Mouse (Mus musculus) R1 (cell line): ENCODE data around the gene Aldoart2.

Experiments
- DNase-seq: peaks from one replicate; pipeline ENCODE4 v3.0.0-alpha.2; 2018; ENCODE audit warnings: low read depth, low spot score

Aldoart2 gene

GRCm38 (mm10) chr12:55573089-55573488 lies 8.1 kb downstream of the Aldoart2 start:
- DNase-seq: peak; percentile 51

GRCm38 (mm10) chr12:55573794-55574193 lies 8.8 kb downstream of the Aldoart2 start:
- DNase-seq: peak; percentile 80

- peak; percentile 62 for DNase-seq
Measured at GRCm38 (mm10) chr12:55586936-55587335, 21.9 kb downstream of the Aldoart2 start.

GRCm38 (mm10) chr12:55598537-55598886 lies 33.5 kb downstream of the Aldoart2 start:
- DNase-seq: no peak

GRCm38 (mm10) chr12:55598887-55599561 lies 34.0 kb downstream of the Aldoart2 start, which contains the start of gene Insm2:
Insm2 (plus strand) TSS chr12:55599427.
- peak; percentile 69 for DNase-seq

GRCm38 (mm10) chr12:55599639-55600502 lies 34.8 kb downstream of the Aldoart2 start:
- DNase-seq: peak; percentile 80

GRCm38 (mm10) chr12:55600503-55600994 lies 35.5 kb downstream of the Aldoart2 start:
- DNase-seq: peak; percentile 29

GRCm38 (mm10) chr12:55604411-55604810 lies 39.4 kb downstream of the Aldoart2 start:
- DNase-seq: no peak

- peak; percentile 19 for DNase-seq
Measured at GRCm38 (mm10) chr12:55607902-55608301, 42.9 kb downstream of the Aldoart2 start.

GRCm38 (mm10) chr12:55610812-55611211 lies 45.8 kb downstream of the Aldoart2 start:
- DNase-seq: no peak
